Mouse (Mus musculus): Measurements from ENCODE around the gene Trio. TPM values are rescaled to one million over a fixed set of nuclear protein-coding genes. Genes with fewer than 3 reads are reported as not detected.
"Not testable (repeated sequence)": the region's sequence is repeated elsewhere in the genome, so short reads cannot be mapped to it uniquely, and the experiment has no call there.

Trio gene
- total RNA-seq, 1 experiment from 2014 or later: 24.6 TPM

DNA sequence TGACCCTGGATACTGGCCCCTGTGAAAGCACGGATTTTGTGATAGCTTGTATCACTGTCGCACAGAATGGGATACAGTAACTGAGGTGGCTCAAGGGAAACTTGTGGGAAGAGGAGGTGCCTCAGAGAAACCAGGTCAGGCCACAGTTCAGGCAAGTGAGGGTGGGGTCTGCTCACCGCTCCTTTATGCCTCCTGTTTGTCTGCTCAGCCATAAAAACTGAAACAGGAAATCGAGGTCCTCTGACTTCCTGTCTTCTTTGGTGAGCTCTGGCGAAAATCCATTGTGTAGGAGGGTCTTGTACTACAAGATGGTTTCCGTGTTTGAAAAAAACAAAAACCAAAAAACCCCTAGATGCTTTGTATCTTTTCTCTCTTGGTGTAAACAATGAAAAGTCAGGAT, 301.4 kb downstream of the Trio start:
- no peak; a peak in 1 of 4 replicates for ATAC-seq (replicated peaks in 1 of 2; ENCODE audit: insufficient read depth in 1 of 2, low FRiP score in 2 of 2, low TSS enrichment in 1 of 2, low read depth in 1 of 2, poor library complexity in 2 of 2, severe bottlenecking in 2 of 2)

DNA sequence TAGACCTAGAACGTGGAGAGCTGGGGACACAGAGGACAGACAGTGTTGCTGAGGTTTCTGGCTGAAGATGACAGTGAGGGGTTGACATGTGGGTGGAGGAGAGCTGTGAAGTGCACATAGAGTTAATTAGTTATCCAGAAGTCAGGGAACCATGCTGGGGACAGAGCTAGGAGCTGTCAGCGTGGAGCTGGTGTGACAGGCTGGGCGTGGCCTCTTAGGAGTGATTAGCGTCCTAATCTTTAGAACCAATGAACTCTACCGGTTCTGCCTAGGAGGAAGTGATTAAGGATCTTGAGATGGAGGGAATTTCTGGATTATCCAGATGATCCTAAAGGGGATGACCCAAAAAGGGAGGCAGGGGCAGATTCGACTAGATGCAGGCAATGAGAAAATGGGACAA, 301.9 kb downstream of the Trio start:
- ATAC-seq (replicated peaks in 1 of 2; ENCODE audit: insufficient read depth in 1 of 2, low FRiP score in 2 of 2, low TSS enrichment in 1 of 2, low read depth in 1 of 2, poor library complexity in 2 of 2, severe bottlenecking in 2 of 2): no peak

DNA sequence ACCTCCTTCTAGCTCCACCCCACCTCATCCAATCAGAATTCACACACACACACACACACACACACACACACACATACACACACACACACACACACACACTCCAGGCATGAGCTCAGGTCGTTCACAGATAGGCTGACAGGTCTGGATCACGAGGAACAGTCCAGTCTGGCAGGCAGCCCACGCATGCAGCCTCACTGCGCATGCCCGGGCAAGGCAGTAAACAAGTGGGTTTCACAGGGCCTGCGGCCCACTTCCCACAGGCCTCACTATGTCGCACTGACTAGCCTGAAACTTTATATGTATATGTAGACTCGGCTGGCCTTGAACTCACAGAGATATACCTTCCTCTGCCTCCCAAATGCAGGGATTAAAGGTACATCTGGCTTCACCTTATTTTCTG, 305.4 kb downstream of the Trio start:
- ATAC-seq (replicated peaks in 1 of 2; ENCODE audit: insufficient read depth in 1 of 2, low FRiP score in 2 of 2, low TSS enrichment in 1 of 2, low read depth in 1 of 2, poor library complexity in 2 of 2, severe bottlenecking in 2 of 2): not testable (repeated sequence)

DNA sequence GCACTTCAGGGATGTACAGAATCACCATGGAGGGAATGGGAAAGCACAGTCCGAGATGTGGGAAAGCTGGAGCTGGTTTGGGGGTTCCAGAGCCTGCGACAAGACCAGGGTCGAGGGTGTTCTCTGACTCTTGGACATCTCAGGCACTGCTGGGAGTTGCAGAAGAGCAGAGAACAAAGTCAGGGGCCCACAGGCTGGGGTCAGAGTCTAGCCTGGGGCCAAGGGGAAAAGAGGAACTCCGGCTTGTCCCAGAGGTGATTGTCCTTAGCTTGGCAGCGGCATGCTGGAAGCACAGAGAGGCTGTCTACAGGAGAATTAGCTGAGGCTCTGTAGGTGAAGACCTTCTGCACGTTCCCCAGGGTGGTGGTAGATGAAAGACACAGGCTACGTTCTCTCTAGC, 307.0 kb downstream of the Trio start:
- no peak for ATAC-seq (replicated peaks in 1 of 2; ENCODE audit: insufficient read depth in 1 of 2, low FRiP score in 2 of 2, low TSS enrichment in 1 of 2, low read depth in 1 of 2, poor library complexity in 2 of 2, severe bottlenecking in 2 of 2)

DNA sequence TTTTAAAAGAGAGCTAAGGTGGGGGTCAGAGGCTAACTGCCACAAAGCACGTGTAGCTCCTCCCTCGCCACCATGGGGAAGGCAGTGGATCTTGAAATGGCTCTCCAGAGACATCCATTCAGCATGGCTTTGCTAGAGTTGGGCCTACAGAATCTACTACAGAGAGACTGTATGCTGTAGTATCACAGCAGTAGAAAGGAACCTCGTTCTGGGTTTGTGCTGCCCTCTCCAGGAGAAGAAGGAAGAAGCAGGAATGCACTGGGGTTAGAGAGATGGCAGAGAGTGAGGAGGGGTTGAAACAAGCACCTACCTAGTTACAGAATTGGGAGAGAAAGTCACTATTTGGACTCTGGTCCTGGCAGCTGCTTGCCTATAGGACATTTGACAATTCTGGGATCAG, 310.3 kb downstream of the Trio start:
- ATAC-seq (replicated peaks in 1 of 2; ENCODE audit: insufficient read depth in 1 of 2, low FRiP score in 2 of 2, low TSS enrichment in 1 of 2, low read depth in 1 of 2, poor library complexity in 2 of 2, severe bottlenecking in 2 of 2): peak; percentile 95 to 96

DNA sequence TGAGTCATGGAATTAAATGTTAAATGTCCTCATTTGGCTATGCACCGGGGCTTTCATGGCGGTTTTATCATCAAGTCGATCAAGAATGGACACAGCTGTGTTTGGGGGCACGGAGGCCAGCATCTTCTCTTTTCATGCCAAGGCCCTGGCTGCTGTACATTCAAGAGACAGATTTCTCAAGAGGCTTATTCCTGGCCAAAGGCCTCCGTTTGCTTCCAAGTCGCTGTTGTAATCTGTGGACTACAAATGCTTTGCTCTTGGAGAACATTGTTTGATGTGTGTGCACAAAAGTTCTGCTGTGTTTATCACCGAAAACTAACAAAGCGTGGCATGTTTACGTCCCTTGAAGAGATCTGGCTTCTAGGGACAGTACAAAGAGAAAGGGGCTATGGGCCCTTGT, 314.9 kb downstream of the Trio start:
- no peak for ATAC-seq (replicated peaks in 1 of 2; ENCODE audit: insufficient read depth in 1 of 2, low FRiP score in 2 of 2, low TSS enrichment in 1 of 2, low read depth in 1 of 2, poor library complexity in 2 of 2, severe bottlenecking in 2 of 2)

DNA sequence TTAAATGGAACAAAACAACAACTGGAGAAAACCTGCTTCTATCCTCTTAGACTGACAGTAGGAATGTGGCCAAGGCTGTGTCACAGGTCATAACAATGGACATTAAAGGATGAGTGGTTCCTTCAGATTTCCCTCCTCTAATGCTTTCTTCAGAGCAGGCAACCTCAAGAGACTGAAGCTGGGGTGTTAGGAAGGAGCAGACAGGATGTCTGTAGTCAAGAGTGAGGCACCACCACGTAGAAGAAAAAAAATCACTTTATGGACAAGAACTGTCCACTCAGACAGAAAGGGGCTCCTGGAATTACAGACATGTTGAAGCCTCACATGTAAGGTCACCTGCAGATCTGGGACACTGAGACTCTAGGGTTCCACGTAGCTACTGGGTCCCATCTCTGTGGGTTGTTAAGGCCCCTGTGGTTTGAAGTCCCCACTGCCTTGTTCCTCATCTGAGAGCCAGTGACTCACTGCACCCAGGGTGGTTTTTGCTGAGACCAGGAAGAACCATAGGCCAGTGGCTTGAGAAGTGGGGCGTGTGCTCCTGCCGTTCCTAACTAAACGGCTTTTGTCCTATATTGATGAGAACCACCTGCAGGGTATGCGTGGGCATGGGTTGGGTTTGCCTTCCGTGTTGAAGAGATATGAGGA, 316.6 kb downstream of the Trio start:
- peak; percentile 88 to 92 for ATAC-seq (replicated peaks in 1 of 2; ENCODE audit: insufficient read depth in 1 of 2, low FRiP score in 2 of 2, low TSS enrichment in 1 of 2, low read depth in 1 of 2, poor library complexity in 2 of 2, severe bottlenecking in 2 of 2)

DNA sequence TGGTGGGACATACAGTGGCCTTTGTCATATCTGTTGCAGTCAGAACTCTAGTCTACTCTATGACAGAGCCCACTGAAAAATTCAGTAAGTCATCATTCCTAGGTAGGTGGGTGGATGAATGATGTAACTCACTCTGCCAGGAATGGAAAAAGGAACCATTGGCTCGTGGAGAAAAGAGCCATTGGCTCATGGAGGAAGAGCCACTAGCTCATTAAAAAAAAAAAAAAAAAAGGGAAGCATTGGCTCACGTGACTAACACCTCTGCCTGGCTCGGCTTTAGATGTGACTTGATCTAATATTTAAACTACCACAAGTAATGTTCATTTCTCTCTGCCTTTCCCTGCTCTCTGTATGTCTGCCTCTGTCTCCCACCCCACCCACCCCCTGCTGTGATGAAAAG, 317.1 kb downstream of the Trio start:
- ATAC-seq (replicated peaks in 1 of 2; ENCODE audit: insufficient read depth in 1 of 2, low FRiP score in 2 of 2, low TSS enrichment in 1 of 2, low read depth in 1 of 2, poor library complexity in 2 of 2, severe bottlenecking in 2 of 2): 0 out of 4 replicates have a peak, but pooled peaks of 1 of the 2 experiments have one; percentile 24

DNA sequence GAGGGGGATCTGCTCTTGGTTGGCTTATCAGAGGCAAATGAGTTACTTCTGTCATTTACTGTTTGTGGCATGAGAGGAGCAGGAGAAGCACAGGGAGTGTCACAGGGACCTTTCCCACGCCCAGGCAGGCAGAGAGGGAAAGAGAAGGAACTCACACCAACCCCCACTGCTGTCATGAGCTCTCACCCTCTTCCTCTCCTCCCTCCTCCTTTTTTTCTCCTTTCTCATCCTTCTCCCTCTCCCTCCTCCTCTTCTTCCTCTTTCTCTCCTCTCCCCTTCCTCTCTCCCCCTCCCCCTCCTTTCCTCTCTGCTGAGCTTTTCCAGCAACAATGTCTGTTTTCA, 322.7 kb downstream of the Trio start:
- ATAC-seq (replicated peaks in 1 of 2; ENCODE audit: insufficient read depth in 1 of 2, low FRiP score in 2 of 2, low TSS enrichment in 1 of 2, low read depth in 1 of 2, poor library complexity in 2 of 2, severe bottlenecking in 2 of 2): no peak; a peak in 2 of 4 replicates

DNA sequence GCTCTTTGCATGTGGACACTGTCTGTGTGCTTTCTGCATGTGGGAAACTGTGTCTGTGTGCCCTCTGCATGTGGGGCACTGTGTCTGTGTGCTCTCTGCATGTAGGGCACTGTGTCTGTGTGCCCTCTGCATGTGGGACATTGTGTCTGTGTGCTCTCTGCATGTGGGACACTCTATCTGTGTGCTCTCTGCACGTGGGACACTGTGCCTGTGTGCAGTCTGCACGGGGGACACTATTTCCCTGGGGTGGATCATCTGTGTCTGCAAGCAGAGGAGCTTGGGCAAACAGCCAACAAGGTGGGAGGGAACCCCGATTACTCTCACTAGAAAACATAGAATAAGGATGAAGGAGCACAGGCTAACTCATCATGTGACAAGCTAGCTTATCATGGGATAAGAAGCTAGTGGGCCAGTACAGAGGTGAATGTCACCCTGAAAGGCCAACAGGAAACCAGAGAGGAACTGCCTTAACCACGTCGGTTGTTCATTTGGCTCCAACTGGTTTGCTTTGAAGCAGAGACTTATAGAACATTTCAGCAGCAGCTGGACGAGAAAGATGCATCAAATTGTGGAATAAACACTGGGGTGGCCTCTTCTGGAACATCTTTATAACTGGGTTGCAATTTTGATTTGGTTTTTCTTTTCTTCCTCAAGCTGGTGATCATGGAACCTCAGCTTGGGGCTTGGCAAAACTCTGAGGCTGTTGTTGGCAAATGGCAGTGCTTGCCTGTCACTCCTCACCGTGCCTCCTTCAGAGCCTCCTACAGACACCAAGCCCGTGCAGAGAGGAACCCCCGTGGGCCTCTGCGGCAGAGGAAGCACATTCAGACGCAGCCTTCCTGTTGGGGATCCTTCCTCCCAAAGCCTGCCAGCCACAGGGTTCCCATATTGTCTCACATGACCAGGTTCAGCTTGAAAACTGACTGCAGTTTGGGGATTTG, 323.3 kb downstream of the Trio start:
- ATAC-seq (replicated peaks in 1 of 2; ENCODE audit: insufficient read depth in 1 of 2, low FRiP score in 2 of 2, low TSS enrichment in 1 of 2, low read depth in 1 of 2, poor library complexity in 2 of 2, severe bottlenecking in 2 of 2): peak; percentile 93 to 94

DNA sequence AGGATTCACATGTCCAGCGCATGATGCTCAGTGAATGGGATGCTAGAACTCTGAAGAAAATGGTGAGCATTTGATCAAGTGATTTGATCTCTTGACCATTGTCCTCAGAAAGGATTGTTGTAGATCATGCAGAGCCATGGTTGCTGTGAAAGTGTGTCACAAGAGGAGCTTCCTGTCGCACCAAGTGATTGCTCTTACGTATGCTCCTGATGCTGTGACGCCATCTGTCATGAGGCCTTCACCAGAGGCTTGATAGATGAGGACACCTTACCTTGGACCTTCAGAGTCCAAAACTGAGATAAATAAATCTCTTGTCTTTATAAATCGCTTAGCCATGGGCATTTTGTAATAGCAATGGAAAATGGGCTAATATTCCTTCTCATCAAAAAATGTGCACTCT, 328.0 kb downstream of the Trio start:
- no peak for ATAC-seq (replicated peaks in 1 of 2; ENCODE audit: insufficient read depth in 1 of 2, low FRiP score in 2 of 2, low TSS enrichment in 1 of 2, low read depth in 1 of 2, poor library complexity in 2 of 2, severe bottlenecking in 2 of 2)

DNA sequence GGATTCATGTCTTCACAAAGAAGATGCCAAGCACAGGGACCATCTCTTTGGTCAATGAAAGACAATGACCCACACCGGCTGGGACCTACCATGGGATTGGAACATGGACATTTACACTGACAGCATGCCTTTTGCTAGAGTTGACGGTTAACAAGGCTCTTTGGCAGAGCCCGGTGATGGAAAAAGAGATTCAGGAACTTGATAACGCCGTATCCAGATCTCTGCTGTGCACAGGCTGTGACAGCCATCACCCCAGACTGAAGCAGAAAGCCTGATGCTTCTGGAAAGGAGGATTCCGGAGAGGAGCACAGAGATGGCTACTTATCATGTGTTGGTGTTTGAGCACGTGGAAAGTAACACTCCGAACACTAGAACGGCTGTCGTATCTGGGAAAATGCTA, 332.4 kb downstream of the Trio start:
- peak; percentile 46 to 58; a peak in 3 of 4 replicates for ATAC-seq (replicated peaks in 1 of 2; ENCODE audit: insufficient read depth in 1 of 2, low FRiP score in 2 of 2, low TSS enrichment in 1 of 2, low read depth in 1 of 2, poor library complexity in 2 of 2, severe bottlenecking in 2 of 2)

DNA sequence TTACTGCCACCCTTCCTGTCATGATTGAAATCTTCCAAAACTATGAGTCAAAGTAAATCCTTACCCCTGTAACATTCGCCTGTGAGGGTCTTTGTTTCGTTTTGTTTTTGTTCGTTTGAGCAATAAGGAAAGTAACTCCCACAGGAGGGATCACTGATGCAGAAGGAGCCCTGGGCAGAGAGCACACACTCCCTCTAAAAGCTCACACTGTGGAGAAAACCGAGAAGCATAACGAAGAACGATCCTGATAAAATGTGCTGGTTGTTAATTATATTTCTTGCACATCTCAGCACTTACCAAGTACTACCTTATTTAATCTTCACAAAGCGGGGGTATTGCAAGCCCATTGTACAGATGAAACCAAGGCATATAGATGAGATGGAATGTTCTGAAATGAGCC, 333.5 kb downstream of the Trio start:
- ATAC-seq (replicated peaks in 1 of 2; ENCODE audit: insufficient read depth in 1 of 2, low FRiP score in 2 of 2, low TSS enrichment in 1 of 2, low read depth in 1 of 2, poor library complexity in 2 of 2, severe bottlenecking in 2 of 2): no peak

DNA sequence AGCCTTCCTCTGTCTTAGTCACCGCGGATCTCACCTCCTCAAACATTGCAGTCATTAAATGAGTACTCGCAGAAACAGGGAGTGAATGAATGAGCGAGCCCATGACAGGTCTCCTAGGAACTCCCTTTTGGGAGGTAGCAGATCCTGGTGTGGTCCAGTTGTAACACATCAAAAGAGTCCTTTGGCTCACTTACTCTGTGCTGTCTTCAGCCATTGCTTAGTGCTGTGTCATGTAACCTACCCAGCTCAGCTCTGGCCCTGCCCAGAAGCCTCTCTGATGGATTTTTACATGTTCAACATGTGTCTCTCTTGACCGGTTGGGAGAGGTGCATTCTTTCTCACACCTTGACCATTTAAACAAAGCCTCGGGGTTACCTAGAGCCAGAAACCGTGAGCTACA, 334.4 kb downstream of the Trio start:
- no peak for ATAC-seq (replicated peaks in 1 of 2; ENCODE audit: insufficient read depth in 1 of 2, low FRiP score in 2 of 2, low TSS enrichment in 1 of 2, low read depth in 1 of 2, poor library complexity in 2 of 2, severe bottlenecking in 2 of 2)

DNA sequence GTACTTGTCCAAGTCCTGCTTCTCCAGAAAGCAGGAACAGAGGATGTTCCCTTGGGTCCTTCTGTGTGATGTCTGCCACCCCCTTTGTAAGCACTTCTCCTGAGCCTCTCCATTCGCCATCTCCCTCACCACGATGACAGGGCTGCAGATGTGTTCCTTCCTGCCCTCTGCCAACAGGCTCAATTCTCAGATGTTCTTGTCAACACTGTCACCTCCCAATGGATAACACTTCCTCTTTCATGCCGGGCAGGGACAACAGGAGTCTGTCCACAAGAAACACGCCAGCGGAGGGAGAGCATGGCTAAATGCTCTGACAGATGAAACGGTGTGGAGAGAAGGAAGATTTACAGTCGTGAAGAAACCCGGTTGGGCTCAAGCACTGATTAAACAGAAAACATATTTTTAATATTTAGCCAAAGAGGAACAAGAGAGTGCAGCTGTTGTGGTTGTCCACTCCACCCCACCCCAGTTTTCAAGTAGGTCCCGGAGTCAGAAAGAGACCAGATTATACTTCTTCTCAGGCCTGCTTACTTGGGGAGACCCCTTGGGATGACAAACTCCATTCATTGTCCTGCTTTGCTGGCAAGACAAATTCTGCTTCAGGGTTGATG, 337.5 kb downstream of the Trio start:
- ATAC-seq (replicated peaks in 1 of 2; ENCODE audit: insufficient read depth in 1 of 2, low FRiP score in 2 of 2, low TSS enrichment in 1 of 2, low read depth in 1 of 2, poor library complexity in 2 of 2, severe bottlenecking in 2 of 2): peak; percentile 72 to 75

DNA sequence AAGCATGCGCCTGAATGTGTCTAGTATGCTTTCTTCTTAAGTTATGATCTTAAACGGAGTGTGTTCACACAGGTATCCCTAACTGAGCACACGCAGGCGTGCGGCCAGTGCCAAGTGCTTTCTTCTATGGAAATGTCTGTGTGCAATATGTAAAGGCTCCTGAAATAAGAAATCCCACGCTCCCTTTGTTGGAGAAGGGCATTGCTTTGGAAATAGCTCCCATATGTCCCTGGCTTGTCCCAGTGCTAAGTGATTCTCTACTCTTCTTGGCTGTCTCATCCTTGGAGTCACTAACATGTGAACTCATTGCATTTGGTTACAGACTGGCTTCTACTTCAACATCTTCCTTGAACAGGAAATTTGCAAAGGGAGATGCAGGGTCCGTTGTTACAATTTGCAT, 340.8 kb downstream of the Trio start:
- ATAC-seq (replicated peaks in 1 of 2; ENCODE audit: insufficient read depth in 1 of 2, low FRiP score in 2 of 2, low TSS enrichment in 1 of 2, low read depth in 1 of 2, poor library complexity in 2 of 2, severe bottlenecking in 2 of 2): no peak

DNA sequence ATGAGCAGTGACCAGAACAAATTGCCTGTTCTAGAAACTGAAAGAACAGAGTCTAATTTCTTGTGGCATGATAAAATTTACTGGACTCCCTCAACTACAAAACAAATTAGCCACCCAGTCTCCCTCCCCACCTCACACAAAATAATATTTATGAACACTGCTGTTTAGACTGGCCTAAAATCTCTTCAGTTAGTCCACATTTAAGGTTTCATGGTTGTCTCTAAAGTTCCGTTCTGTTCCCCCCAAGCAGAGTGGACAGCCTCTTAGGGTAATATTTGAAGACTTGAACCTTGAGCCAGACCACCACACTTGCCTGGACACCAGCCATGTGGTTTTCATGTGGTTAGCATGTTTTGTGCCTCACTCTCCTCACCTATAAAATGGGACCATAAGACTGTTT, 342.4 kb downstream of the Trio start:
- ATAC-seq (replicated peaks in 1 of 2; ENCODE audit: insufficient read depth in 1 of 2, low FRiP score in 2 of 2, low TSS enrichment in 1 of 2, low read depth in 1 of 2, poor library complexity in 2 of 2, severe bottlenecking in 2 of 2): no peak

DNA sequence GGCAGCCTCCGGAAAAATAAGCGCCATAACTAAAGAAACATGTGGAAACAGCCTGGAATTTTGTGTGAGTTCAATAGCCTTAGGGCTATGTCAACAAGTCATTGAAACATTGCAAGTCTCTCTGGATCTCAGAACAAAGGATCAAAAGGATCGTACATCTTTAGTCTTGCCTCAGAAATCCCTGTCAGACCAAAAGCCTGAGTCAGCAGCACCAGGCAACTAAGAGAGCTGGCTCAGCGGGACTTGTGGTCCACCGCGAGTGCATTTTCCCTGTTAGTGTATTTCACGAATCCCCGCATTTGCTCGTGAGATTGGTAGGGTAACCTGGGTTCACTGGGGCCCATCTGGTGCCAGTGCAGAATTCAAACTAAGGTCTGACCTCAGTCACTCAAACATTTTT, 343.0 kb downstream of the Trio start:
- no peak for ATAC-seq (replicated peaks in 1 of 2; ENCODE audit: insufficient read depth in 1 of 2, low FRiP score in 2 of 2, low TSS enrichment in 1 of 2, low read depth in 1 of 2, poor library complexity in 2 of 2, severe bottlenecking in 2 of 2)
